Mouse (Mus musculus) thymus, adult 2 months (tissue): ENCODE results near the gene Inpp4a. TPM values are rescaled to one million over a fixed set of nuclear protein-coding genes. Genes with fewer than 3 reads are reported as not detected.

ENCODE experiments used
- DNase-seq: peaks from one replicate; pipeline ENCODE4 v3.0.0; 2021
- H3K27ac ChIP-seq: fragments of 200-500 bp; 2 replicates; pipeline ENCODE4 v1.5.1; 2012; ENCODE audit warnings: low read length, control low read depth; ENCODE audit not compliant: control insufficient read depth, insufficient read depth
- H3K27me3 ChIP-seq: fragments of 200-500 bp; 2 replicates; pipeline ENCODE4 v1.6.1; 2012; ENCODE audit warnings: mild to moderate bottlenecking, low read length, moderate library complexity, mixed read lengths; ENCODE audit not compliant: control insufficient read depth, insufficient read depth
- H3K36me3 ChIP-seq: fragments of 200-500 bp; 2 replicates; pipeline ENCODE4 v1.6.1; 2012; ENCODE audit warnings: mild to moderate bottlenecking, low read length, moderate library complexity; ENCODE audit not compliant: control insufficient read depth, insufficient read depth
- H3K4me1 ChIP-seq: fragments of 200-500 bp; replicated peaks from 2 replicates; pipeline ENCODE4 v1.6.1; 2012; ENCODE audit warnings: low read length; ENCODE audit not compliant: control insufficient read depth, insufficient read depth
- H3K4me3 ChIP-seq: fragments of 200-500 bp; 2 replicates; pipeline ENCODE4 v1.5.1; 2012; ENCODE audit warnings: mild to moderate bottlenecking, low read length, control low read depth, moderate library complexity; ENCODE audit not compliant: control insufficient read depth, insufficient read depth
- CTCF ChIP-seq: fragments of 200-500 bp; IDR thresholded peaks from 2 replicates; pipeline ENCODE4 v1.5.1; 2012; ENCODE audit warnings: mild to moderate bottlenecking, control low read depth, low read length, moderate library complexity, borderline replicate concordance; ENCODE audit not compliant: control insufficient read depth, poor library complexity, insufficient read depth; ENCODE audit errors: extremely low read depth
- POLR2A ChIP-seq: fragments of 200-500 bp; IDR thresholded peaks from 2 replicates; pipeline ENCODE4 v1.6.1; 2012; ENCODE audit warnings: mild to moderate bottlenecking, low read length, control low read depth, moderate library complexity; ENCODE audit not compliant: control insufficient read depth, poor library complexity, insufficient read depth; ENCODE audit errors: extremely low read depth
- WGBS: fragments of 180-500 bp; shearing (Covaris S2); methylation state at CpG from one replicate; pipeline ENCODE4 v1.1.7; 2018; 5-methylcytosine and 5-hydroxymethylcytosine counted together
- polyA plus RNA-seq: library from polyadenylated mRNA; depleted of rRNA; stranded (reverse); fragments of >200 nt; gene quantifications from 2 replicates; pipeline ENCODE4 v1.2.3, GENCODE M21; 2012; rRNA removed

Inpp4a gene
- polyA plus RNA-seq, 1 experiment: 14.5 TPM

DNA sequence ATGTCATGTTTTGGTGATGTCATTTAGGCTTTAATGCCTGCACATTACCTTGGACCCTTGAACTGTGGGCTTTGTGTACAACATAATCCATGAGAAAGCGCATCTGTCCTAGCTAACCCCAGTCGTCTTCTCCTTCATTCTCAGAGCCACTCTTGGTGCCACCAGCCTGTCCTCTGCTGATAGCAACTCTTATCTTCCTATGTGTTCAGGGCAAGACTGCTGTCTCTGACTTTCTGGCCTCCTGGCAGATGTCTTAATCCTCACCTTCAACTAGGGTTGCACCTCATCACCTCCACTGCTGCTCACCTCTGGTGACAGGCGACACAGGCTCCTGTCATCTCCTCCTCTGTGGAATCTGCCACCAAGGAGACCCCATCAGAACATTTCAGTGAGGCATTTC, 136.8 kb downstream of the Inpp4a start:
- Histone ChIP-seq H3K27me3 (no peaks in the 10 kb centered on the region), H3K4me1 (no peaks in the 10 kb centered on the region), H3K27ac (no peak overlapping the region), H3K4me3 (no peak overlapping the region), H3K36me3 (peaks cover 79% of the 10 kb centered on the region)
- 95% methylated on average over 3 of the region's 3 CpGs for WGBS
- TF ChIP-seq CTCF (no peak), POLR2A (no peak)
- no peak for DNase-seq

DNA sequence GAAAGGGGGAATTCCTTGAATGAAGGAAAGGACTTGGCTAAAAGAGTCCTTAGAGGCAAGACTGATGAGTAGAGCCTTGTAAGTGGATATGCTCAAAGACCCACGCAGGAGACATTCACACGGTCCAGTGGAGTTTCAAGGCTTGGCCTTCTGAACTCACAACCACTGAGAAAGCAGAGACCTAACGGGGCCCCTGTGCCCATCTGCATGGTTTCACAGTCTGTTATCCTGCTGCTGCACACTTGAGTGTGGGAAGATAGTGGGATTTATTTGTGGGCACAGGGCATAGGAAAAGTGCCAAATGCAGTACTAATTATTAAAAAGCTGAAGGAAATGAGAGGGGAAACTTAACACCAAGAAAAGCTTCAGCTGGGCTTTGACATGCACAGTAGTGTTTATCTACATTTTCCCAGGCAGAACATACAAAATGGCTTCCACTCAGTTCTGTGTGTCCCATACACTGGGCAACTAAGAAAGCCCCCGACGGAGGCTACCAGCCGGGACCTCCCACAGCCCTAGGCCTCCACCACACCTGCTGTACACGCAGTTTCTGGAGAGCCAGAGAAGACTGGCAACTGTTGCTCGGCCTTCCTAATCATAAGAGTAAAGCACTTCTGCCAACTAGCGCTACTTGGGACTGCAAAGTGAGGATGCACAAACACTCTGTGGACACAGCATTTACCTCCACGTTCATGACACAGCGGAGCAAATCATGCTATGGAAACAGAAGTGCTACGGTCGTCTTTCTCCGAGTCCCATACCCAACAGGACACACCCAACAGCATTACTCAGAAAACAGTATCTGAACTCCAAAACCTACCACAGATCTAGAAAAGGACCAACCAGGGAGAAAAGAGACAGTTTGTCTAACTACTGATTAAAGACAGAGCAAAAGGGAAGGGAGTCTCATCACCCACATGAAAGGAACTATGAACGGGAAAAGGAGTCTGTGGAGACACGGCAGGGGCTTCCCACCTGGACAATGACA, 143.5 kb downstream of the Inpp4a start:
- H3K27ac ChIP-seq: no peak overlapping the region
- H3K4me3 ChIP-seq: no peak overlapping the region
- WGBS: 96% methylated on average over 16 of the region's 16 CpGs
- no peaks in the 10 kb centered on the region for H3K27me3 ChIP-seq
- peaks cover 81% of the 10 kb centered on the region for H3K36me3 ChIP-seq
- TF ChIP-seq CTCF: no peak
- TF ChIP-seq POLR2A: no peak
- DNase-seq: no peak
- no peaks in the 10 kb centered on the region for H3K4me1 ChIP-seq

DNA sequence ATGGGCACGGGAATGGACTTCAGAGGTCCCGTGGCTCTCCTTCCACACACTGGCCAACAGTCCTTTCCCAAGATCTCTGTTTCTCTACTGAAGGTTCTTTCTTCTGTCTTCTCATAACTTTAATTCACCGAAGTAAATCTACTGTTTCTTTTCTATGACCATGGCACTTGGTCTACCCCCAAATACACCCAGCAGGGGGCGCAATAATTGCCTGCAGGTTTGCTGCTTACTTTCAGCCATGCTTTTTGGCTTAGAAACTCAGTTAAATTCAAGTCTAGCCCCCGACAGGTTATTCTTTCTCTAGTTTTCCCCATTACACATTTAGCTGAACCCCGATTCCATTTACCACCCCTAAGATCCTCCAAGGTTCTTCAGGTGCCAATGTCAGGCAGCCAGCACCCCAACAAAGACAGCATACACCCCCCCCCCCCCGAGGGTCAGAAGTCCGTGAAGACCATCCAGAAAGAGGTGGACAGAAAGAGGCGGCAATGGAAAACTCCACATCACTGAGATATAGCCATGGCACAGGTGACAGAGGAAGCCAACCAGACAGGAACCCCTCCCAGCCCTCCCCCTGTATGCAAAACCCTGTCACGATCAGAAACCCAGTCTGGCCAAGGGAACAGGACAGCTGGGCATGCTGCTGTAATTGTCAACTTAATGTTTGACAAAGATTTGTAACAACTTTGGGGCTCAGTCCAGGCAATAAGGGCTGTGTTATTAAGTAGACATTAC, 148.9 kb downstream of the Inpp4a start:
- Histone ChIP-seq H3K27ac (no peak overlapping the region), H3K27me3 (no peaks in the 10 kb centered on the region), H3K36me3 (peaks cover 69% of the 10 kb centered on the region), H3K4me1 (no peaks in the 10 kb centered on the region), H3K4me3 (no peak overlapping the region)
- DNase-seq: peak; percentile 74
- whole genome bisulfite sequencing: 86% methylated on average over 10 of the region's 10 CpGs
- no peak for TF ChIP-seq CTCF

DNA sequence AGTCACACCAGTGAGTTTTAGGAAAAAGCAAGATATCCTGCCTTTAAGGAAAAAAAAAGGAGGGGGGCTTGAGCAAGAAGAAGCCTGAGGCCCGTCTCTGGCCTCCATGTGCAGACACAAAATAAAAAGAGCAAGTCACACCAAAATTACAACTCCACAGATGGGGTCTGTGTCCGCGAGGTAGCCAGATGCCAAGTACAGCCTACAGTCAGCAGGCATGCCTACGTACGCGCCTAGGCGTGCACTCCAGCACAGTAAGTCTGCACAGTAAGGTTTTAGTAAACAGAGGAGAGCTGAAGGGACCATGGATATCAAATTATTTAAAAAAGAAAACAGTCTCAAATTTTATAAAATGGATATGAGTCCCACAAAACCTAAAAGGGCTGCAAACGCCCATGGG, 151.6 kb downstream of the Inpp4a start:
- TF ChIP-seq POLR2A (no peak), CTCF (no peak)
- no peaks in the 10 kb centered on the region for H3K4me1 ChIP-seq
- no peak for DNase-seq

DNA sequence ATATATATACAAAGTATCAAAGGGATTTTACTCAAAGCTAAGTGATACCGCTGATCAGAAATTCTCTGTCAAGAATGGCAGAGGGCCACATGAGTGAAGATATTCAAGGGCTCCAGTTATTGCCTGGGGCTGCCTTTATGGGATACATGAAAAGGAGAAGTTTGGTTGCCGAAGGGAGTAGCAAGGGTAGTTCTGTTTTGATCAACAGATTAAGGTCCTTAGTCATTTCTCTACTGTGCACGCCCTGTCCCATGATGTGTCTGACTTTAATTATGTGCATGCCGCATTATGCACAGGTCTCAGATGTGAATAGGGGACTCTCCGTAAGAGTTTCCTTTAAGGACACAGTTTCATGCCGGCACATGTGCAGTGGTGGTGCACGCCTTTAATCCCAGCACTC, 157.9 kb downstream of the Inpp4a start:
- 95% methylated on average over 7 of the region's 7 CpGs for WGBS
- H3K27me3 ChIP-seq: no peaks in the 10 kb centered on the region
- no peak overlapping the region for H3K27ac ChIP-seq
- H3K36me3 ChIP-seq: peaks cover 50% of the 10 kb centered on the region
- DNase-seq: no peak
- no peaks in the 10 kb centered on the region for H3K4me1 ChIP-seq
- H3K4me3 ChIP-seq: no peak overlapping the region
- TF ChIP-seq POLR2A (no peak), CTCF (no peak)

More for the DNA sequence above, 151.6 kb downstream of the Inpp4a start:
- WGBS: 97% methylated on average over 8 of the region's 8 CpGs
- Histone ChIP-seq H3K4me3 (no peak overlapping the region), H3K36me3 (peaks cover 64% of the 10 kb centered on the region), H3K27ac (no peak overlapping the region), H3K27me3 (no peaks in the 10 kb centered on the region)

Other genes starting within 250 kb of the Inpp4a start
- gene Cnga3, start 85.4 kb upstream of the Inpp4a start, polyA plus RNA-seq: 0.09 and 0.23 TPM in 2 replicates
- gene Coa5, start 130.2 kb downstream of the Inpp4a start, polyA plus RNA-seq: 56.3 and 61.3 TPM in 2 replicates
- gene Unc50, start 130.3 kb downstream of the Inpp4a start, polyA plus RNA-seq: 40.7 and 49.1 TPM in 2 replicates
- gene Mgat4a, start 241.2 kb downstream of the Inpp4a start, polyA plus RNA-seq: 20.3 and 20.6 TPM in 2 replicates